Mouse (Mus musculus) spleen, postnatal 36 days (tissue): Measurements from ENCODE around the gene Exoc3.

Experiments
- DNase-seq, 2 experiments: peaks; one replicate each; pipeline ENCODE4 v3.0.0; 2022; ENCODE audit warnings: low spot score in 2 of 2, mixed read lengths in 1 of 2

Exoc3 gene

DNA sequence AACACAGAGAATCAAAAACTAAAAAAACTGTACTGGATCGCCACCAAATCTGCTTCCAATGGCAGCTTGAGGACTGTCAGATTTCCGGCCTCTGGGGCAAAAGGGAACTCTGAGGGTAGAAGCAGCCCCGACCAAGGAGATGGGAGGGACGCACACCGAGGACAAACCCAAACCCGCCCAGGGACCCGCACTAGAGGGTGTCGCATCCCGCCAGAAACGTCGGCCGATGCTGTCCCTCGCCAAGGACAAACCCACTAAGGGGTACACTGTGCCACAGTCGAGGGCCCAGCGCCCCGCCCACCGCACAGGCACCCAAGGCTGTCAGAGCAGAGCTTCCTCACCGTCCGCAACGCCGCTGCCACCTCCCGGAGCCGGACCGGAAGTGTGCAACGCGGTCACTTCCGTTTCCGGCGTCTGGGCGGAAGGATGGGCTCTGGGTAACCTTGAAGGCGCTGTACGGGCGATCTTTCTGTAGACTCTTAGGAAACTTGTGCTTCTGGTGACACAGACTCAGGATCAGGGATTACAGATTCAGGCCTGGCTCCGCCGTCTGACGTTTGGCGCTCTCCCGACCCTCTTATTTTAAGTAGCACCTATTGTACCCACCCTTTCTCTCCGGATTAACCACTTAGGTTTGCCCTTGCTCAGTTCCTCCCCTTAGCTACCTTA lies at the start of gene Exoc3:
TSS of gene Exoc3 (minus strand) at position 416 of the 669 bp plus-strand sequence.
- DNase-seq = peak; percentile 90 to 91

DNA sequence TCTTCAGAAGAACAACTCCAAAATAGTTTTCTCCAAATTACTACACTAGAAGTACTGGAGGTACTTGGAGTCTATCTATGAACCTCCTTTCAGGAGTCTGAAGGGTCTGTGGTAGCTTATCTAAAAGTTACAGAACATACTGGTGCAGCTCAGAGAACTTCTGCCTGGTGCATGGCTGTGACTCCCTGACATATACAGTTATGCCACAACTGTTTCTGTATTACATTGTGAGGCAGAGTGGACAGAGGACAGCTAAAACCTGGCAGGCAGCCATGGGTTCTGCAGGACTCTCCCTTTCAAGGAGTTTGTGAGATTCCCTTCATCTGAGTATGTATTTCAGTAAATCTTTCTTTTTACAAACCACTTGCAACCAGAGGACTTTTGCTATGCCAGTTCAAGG lies 38.0 kb upstream of the Exoc3 start:
- DNase-seq = no peak

DNA sequence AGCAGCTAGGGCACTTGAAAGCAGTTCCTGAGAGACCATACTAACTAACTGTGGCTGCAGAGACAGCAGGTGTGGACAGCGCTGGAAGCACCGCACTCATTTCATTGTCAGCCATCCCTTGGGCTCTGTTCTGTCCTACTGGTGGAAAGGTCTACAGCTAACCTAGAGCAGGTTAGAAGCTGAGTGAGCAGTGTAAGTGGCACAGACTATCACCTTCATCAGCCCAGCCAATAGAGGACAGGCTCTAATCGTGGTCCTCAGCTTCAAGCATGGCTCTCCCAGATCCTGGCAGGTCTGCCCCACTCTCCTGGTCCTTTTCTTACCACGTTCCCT lies 37.3 kb upstream of the Exoc3 start:
- no peak for DNase-seq

DNA sequence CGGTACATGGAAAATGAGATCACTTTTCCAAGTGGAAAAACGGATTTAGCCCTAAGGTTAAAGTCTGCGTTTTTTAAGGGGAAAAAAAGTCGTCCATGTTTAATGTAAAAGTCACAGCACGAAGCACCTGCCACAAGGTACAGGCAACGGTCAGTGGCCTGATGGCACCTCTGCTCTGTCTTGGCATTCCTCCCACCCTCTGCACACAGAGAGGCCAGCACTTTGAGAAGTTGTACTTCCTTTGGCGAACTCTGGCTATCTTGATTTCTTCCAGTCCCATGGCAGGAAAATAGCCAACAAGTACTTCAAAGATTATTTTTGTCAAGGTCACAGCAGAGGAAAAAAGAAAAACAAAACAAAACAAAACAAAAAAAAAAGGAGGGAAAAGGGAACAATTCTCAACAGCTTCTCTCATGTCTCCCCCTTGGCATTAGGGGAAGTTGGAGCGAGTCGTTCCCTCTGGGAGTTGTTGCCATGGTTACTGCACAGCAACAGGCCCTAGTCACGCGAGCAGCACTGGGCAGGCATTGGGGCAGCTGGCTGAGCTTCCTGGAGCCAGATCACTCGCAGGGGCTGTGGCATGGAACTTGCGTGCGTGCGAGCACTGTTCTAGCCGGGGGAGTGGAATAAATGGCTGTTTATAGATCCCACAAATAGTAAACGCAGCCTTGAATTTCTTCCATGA lies 36.8 kb upstream of the Exoc3 start:
- peak; percentile 5 to 10 for DNase-seq

DNA sequence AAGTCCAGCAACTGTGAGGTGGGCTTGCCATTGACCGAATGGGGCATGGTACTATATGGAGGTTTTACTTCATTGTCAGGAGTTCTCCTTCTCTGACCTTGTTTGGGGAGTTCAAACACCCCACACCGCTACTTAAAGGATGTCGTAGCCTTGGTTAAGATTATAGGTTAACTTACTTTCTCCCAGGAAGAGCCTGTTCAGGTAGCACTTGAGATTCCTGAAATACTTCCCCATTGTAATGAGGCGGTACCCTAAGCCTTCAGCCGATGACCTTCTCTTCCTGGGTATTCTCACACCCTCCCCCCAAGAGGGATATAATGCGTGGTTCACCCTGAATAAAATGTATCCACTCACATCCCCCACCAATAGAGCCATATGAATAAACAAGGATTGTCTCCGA lies 29.0 kb upstream of the Exoc3 start:
- no peak for DNase-seq

DNA sequence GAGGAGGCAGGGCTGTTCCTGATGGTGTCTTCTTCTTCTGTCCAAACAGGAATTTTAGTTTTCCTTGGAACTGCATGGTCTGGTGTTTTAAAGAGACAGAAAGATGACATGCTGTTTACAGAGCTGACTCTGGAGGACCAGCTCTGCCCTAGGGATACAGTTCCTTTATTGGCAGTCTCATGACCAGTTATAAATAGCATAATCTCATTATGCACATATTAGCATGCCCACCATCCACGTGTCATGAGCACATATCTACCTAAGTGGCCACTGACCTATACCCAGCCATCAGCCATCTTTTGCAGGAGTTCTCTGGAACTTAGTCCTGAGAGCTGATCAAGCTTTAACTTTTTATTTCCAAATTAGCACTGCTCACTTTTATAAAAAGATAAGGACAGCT lies 12.1 kb upstream of the Exoc3 start:
- DNase-seq = no peak

DNA sequence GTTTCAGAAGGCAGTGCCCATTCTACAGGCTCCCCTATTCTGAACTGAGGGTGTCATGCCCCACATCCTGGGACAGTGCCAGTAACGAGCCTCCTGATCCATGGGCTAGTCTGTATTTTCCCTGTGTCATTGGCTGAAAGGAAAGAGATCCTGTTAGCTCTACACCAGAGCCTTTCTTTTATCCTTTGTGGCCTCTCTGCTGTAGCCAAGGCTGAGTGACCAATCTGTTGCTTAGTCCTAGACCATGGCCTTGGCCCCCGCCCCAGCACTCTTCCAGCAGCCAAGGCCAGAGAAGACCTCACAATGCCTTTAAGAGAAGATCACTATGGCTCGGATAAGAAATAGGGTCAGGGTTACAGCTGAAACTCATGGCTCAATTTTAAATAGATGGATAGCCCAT lies 9.9 kb upstream of the Exoc3 start:
- no peak for DNase-seq

DNA sequence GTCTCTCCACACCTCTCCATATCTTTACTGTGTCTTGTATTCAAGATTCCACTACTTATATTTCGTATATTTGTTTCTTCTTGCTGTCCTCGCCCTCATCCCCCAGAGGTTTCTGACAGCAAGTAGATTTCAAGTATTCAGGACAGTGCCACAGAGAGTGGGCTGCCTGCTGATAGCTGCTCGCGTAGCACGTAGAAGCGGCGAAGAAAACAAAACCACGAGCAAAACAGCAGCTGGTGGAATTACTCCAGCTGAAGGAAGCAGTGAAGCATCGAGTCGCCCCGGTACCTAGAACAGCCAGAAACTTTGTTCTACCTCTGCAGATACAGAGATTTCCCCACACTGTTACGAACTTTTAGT lies 434 bp upstream of the Exoc3 start:
- peak; percentile 12 to 21 for DNase-seq

DNA sequence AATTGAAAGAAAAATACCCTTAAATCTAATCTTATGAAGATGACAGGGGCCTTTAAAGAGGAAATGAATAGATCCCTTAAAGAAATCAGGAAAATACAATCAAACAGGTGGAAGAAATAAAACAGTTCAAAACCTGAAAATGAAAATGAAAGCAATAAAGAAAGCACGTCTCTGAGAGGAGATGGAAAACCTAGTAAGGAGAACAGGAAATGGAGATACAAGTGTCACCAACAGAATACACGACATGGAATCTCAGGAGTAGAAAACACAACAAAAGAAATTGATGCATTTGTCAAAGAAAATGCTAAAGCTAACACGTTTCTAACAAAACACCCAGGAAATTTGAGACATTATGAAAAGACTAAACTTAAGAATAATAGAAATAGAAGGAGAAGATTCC lies 12.1 kb downstream of the Exoc3 start:
- no peak for DNase-seq

DNA sequence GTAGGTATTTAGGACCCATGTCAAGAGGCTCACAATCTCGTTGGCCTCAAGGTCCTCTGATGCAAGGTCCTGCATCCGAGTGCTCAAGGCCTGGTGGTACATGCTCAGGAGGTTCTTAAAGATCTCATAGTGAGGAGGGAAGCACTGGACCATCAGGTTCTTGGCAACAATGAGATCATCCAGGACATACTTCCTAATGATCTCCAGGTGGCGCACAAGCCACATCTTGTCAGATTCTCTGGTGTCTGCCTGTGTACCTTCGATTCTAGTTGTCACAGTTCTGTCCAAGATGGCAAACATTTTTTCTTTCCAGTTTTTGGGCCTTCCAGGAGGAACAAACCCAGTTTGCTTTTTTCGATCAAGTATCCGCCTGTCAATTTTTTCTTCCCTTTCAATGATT lies 15.9 kb downstream of the Exoc3 start:
- DNase-seq = no peak

DNA sequence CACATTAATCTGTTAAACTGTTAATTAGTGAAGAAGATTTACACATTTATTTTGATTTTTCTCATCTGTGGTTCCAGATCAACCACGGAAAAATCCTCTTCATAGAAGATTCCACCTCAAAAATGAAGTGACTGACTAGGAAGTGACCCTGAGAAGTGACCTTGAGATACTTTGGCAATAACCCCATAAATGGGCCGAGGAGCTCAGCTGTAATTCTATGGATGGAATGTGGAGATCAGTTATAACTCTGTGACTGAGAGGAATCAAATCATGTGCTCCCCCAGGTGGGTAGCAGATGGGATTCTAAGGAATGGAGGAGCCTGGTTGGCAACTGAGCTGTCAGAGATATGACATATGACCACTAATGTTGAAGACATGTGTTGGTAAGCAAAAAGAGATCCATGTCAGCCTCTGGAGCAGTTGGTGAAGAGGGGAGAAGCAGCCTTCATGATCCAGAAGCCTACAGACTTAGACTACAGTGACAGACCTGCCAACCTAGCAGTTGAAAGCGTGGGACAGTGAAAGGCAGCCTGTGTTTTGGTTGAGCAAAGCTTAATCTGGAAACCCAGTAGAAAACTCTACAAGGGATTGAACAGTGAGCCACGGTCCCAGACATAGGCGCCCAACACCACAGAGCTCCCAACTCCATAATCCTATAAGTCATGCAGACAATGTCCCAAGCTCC lies 25.4 kb downstream of the Exoc3 start:
- DNase-seq = no peak

DNA sequence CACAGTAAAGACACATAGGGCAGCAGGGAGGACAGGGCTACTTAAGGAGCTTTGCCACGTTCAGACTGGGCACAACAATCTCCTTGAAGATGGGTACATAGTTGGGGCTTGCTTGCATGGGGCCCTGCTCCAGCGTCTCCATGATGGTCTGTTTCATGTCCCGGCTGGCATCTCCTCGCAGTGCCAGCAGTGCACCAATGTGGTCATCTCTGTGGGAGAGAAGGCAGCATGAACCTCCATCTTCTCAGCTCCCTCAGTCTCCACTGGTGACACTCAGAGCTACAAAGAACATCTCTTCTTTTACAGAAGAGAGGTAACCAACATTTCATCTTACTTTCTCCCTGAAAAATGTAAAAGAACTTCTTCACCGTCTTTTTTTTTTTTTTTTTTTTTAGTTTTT lies 36.5 kb downstream of the Exoc3 start:
- no peak for DNase-seq

DNA sequence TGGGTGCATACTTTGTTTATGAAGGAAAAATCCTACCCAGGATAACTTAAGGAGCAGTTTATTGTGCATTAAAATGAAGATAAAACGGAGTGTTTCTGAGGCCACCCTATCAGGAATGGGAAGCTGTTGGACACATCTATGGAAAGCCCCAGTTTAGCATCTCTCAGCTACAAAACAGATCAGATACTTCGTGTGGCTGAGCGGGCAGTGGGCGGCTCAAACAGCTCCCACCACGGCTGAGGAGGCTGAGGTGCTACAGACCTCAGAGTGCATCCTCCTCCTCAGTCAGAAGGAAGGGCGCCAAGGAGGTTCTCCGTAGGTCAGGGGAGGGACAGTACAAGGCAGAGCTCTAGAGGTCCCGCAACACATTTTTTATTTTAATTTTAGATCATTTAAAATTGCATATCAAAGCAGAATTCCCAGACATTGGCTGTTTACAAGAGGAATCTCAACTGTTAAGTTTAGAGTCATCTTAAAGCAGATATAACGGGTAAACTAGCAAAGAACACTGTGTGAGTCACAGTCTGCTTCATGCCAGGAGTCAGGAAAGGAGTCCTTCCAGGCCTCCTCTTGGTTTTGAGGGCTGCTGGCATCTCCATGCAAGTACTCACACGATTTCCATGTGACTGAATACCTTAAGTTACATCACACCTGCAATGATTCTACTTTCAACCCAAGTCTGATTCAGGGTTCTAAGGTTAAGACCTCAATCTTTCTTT lies 38.9 kb downstream of the Exoc3 start:
- DNase-seq = no peak

DNA sequence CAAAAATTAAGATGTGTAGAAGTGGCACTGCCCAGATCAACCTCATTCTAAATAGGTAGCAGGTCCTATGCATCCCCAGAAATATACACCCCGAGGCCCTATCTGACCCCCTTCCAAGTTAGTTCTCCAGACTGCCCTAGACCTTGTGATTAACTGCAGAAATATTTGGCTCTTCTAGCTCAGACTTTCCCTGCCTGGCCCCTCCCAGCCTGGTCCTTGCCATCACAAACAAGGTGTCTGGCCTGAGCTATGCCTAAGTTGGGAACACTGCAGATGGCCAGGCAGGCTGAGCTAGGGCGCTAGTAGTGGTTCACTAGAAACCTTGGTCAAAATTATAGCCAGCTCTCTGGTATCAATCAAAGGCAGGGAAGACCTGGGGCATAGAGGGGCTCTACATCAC lies 41.0 kb downstream of the Exoc3 start:
- DNase-seq = no peak

DNA sequence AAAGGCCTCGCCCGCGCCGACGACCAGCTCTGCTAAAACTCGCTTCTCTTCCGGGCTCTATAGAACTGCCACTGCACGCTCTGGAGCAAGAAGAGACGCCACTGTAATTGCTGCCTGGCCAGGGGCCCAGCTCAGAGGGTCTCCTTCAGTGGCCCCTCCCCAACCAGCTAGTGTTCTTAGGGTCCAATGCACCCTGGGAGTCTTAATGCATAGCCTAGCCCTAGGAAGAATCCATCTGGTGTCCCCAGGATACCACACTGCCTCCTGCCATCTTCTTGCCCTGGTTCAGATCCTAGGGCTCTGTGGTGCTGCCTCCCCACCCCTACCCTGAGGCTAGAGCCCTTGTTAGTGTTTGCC lies 41.5 kb downstream of the Exoc3 start:
- no peak for DNase-seq

DNA sequence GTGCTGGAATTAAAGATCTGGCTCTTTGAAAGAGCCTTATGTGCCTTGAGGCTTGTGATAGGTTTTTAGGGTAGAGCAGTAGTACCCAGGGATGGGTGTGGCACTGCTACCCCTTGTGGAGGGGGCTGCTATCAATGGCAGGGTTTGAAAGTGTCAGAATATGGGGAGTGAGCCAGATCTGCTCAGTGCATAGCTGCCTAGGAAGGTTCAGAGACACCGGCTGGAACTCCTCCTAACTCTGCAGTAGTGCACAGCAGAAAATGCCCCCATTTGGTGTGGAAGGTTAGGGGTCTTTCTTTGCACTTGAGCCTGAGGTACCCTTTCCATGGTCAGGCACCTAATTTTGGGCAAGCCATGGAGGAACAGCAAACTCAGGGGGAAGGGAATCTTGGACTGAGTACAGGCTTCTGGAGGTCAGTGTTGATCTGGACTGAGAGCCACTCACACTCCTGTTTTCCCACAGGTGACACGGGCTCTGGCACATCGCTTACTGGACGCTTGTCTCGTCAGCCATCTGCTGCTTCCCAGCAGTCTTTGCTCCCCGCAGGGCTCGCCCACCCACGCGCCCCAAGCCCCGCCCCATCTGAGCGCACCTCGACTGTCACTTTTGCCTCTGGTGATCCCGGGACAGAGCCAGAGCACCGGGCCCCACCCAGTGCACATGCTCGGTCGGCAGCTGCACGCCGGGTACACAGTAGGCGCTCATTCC lies 42.0 kb downstream of the Exoc3 start:
- peak; percentile 63 to 67 for DNase-seq

DNA sequence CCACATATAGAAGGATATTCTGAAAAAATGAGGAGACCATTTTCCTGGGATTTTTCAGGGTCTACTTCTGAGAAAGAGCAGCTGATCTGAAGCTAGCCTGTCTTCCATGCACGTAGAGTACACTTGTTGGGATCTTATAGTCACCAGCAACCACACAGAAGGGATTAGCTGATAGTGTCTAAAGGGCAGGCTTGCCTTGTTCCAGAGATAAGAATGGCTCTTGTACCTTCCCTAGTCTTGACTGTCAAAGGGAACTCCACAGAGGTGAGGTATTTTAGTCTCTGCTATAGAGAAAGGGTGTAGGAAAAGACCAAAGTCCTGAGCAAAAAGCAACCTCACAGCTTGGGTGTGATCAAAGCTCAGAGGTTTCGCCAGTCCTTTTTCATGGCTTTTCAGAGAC lies 61.2 kb downstream of the Exoc3 start:
- DNase-seq = no peak

DNA sequence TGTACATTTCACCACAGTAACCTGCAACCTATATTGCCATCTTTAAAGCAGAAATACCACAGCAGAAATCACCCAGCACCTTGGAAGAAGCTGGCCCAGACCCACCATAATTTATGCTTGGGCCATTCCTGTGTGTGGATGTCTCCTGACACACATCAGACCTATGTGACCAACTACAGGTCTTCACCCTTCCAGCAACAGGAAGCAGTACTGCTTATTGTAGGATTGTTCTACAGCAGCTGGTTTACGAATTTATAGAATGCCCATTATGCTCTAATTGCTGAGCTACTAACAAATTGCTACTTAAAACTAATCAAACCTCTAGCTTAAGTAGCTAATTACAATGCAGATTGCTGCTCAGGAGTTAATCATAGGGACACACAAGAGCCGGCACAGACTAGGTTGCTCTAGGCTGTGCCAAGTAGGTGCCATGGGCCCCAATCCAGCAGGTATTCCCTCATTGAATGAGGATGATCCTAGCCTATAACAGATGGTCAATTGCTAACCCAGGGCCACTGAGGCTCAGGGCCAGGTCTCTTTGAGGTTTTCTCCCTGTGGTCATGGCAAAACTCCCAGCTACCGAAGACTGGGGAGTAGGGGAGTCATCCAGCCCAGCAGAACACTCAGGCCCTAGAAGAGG lies 62.4 kb downstream of the Exoc3 start:
- DNase-seq = no peak

DNA sequence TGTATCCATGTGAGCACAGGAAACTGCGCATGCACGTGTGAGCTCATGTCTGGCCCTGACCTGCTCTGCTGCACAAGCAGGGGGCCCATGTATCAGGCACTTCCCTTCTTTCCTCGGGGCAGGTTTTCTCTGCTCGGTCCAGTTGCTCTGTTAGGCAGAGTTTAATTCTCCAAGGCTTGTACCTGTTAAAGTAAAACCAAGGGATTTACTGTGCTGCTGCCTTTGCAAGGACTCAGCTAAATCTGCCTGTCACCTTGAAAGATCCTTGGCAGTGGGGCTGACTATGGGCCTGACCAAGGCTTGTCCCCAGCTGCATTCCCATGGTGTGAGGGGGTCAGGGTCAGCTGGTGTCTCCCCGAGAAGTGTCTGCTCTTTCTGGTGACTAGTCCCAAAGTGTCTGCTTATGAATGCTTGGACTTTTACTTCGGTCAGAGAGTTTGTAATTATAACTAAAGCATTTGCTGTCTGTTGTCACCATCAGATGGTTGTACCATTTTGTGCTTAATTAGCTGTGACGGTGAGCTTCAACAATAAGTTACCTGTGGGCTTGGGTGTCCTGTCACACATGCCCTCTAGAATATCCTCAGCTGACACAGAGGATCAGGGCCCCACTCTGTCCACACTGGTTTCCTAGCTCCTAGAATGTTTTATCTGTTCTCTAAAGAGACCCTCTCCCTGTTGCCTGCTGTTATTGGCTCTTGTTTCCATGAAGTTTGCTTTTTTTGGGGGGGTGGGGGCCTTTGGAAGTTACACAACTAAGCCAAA lies 64.2 kb downstream of the Exoc3 start:
- DNase-seq = no peak

DNA sequence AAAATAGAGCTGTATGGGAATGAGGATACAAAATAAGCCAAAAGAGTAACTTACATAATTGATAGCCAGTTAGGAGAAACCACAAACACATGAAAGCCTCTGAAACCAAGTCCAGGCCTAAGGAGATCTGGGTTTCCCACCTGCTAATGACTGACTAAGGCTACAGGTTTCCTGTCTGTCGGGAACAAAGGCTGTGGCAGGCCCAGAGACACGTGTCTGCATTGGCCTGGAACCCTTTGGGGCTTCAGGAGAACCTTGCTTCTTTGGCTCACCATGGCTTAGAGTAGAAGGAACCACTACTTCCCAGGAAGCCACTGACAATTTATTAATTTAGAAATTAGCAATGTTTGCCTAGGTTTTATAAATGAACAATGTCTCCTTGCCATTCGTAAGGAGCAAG lies 65.2 kb downstream of the Exoc3 start:
- no peak for DNase-seq

DNA sequence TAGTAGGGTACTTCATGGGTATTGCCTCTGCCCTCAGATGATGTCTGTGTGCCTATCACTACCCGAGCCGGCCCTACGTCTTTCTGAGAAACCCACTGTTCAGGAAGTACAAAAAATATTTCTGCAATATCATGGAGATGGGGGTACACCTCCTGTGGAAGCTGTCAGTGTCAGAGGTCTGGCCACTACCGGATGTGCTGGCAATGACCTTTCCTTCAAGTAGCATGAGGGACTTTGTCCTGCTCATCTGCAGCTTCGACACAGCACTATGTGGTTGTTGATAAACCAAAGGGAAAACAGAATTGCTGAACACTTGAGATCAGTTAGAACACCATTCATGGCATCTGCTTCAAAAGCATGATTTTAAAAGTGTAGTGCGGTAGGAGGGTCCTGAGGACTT lies 67.7 kb downstream of the Exoc3 start:
- no peak for DNase-seq
